In the genomic region with DNA sequence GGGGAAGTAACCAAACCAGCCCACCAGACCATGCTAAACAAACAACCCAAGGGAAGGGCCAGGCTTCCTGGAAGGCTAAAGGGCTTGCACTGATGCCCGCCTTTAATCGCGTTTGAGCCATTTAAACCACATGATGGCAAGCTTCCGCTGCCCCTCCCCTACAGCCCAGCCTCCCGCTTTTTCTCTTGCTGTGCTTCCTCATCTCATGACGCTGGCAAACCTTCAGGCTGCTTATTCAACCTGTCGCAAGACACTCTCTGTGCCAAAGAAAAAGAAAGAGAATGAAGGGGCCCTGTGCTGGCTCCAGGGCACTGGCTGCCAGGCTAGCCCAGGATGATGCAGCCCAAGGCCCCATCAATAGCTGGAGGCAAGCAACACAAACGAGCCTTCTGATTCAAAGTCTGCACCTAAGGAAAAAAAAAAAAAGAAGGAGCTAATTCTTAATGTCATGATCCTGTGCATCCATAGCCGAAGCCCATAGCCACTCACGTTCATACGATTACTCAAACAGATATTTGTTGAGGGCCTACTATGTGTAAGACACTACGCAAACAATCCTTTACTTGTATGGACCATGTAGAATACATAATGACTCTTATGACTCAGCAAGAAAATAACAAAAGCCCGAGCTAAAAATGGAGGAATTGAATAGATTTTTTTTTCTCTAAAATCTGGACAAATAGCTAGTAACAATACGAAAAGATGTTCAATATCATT, we compare ENCODE assay signal across 8 mouse cellular contexts.
DNase-seq lines count a peak whose midpoint lies in the region; ATAC-seq lines count a peak whose summit lies in the region.

No protein-coding gene starts in this region.

- no peak overlapping the region for H3K27ac ChIP-seq in forebrain, embryonic 13.5 days
- no peak overlapping the region for H3K27ac ChIP-seq in forebrain, embryonic 12.5 days
- no peak overlapping the region for H3K27ac ChIP-seq in liver, embryonic 15.5 days (replicated peaks)

- 54% methylated on average over 14 of the region's 14 CpGs for WGBS in forebrain, embryonic 13.5 days
- WGBS in forebrain, embryonic 12.5 days: 58% methylated on average over 14 of the region's 14 CpGs
- 26% methylated on average over 14 of the region's 14 CpGs for WGBS in liver, embryonic 15.5 days (ENCODE audit: insufficient replicate concordance)

- no peak overlapping the region for H3K9ac ChIP-seq in forebrain, embryonic 13.5 days
- no peak overlapping the region for H3K9ac ChIP-seq in forebrain, embryonic 12.5 days
- H3K9ac ChIP-seq in liver, embryonic 15.5 days: no peak overlapping the region

- H3K4me1 ChIP-seq in forebrain, embryonic 13.5 days: no peaks in the 10 kb centered on the region
- H3K4me1 ChIP-seq in forebrain, embryonic 12.5 days: no peaks in the 10 kb centered on the region
- H3K4me1 ChIP-seq in liver, embryonic 15.5 days (replicated peaks): peaks cover 17% of the 10 kb centered on the region

- ATAC-seq in forebrain, embryonic 13.5 days: peak; percentile 76
- no peak; the same call in 1 of the 2 replicates for ATAC-seq in forebrain, embryonic 12.5 days (ENCODE audit: low FRiP score)
- ATAC-seq in liver, embryonic 15.5 days (ENCODE audit: insufficient read depth): no peak

- intact Hi-C loops in heart, postnatal 14 days (cut with DNase I): loop anchor here (5.0 kb wide), 3 partner anchors 39 to 354 kb away; no protein-coding TSS in a partner anchor

- no peak overlapping the region for H3K4me3 ChIP-seq in forebrain, embryonic 13.5 days
- H3K4me3 ChIP-seq in forebrain, embryonic 12.5 days (replicated peaks): no peak overlapping the region
- no peak overlapping the region for H3K4me3 ChIP-seq in liver, embryonic 15.5 days (replicated peaks)

- DNase-seq in ovary, postnatal 36 days (ENCODE audit: low spot score): peak; percentile 10
- no peak for DNase-seq in ovary, postnatal 14 days (ENCODE audit: low spot score)
- DNase-seq in heart, postnatal 14 days: peak; percentile 10 to 14
- peak; percentile 16 to 53 for DNase-seq in spleen, postnatal 10 days (ENCODE audit: low spot score in 2 of 2)
- no peak for DNase-seq in retina, embryonic 14.5 days (ENCODE audit: low spot score)

- no peaks in the 10 kb centered on the region for H3K36me3 ChIP-seq in forebrain, embryonic 13.5 days (ENCODE audit: poor library complexity, severe bottlenecking)
- H3K36me3 ChIP-seq in forebrain, embryonic 12.5 days (replicated peaks): no peaks in the 10 kb centered on the region
- H3K36me3 ChIP-seq in liver, embryonic 15.5 days (replicated peaks): no peaks in the 10 kb centered on the region

- H3K9me3 ChIP-seq in forebrain, embryonic 13.5 days (replicated peaks): no peaks in the 10 kb centered on the region
- H3K9me3 ChIP-seq in forebrain, embryonic 12.5 days: no peaks in the 10 kb centered on the region
- H3K9me3 ChIP-seq in liver, embryonic 15.5 days (replicated peaks): no peaks in the 10 kb centered on the region

- H3K27me3 ChIP-seq in forebrain, embryonic 13.5 days: peaks cover 4% of the 10 kb centered on the region; the same call in 1 of the 2 replicates
- H3K27me3 ChIP-seq in forebrain, embryonic 12.5 days: 0 out of 2 replicates have a peak, but pooled peaks cover 13% of the 10 kb centered on the region
- H3K27me3 ChIP-seq in liver, embryonic 15.5 days: no peaks in the 10 kb centered on the region; the same call in 1 of the 2 replicates

- H3K4me2 ChIP-seq in forebrain, embryonic 13.5 days: no peak overlapping the region
- no peak overlapping the region for H3K4me2 ChIP-seq in forebrain, embryonic 12.5 days
- peak overlapping the region; percentile 16 for H3K4me2 ChIP-seq in liver, embryonic 15.5 days

Comparison
In these comparisons a context has a peak if more than half of its experiments do, and no peak if none do; other contexts are left out.
1. DNase-seq: peak in ovary, postnatal 36 days (single experiment), heart, postnatal 14 days (2 of 2) and spleen, postnatal 10 days (2 of 2); none in ovary, postnatal 14 days (single experiment) and retina, embryonic 14.5 days (single experiment).